Mouse (Mus musculus): ENCODE measurements at regions not wholly inside any gene's neighbourhood (a gene's known extent, or its start where the extent isn't known, plus 50 kb on each side); places are given as distances from the start of the nearest gene placed in this dataset.

GRCm38 (mm10) chr8:126659691-126660657 is 66.2 kb upstream of the Irf2bp2 start:
- no peak for DNase-seq (ENCODE audit: low spot score in 2 of 2)

GRCm38 (mm10) chr8:126657546-126657945 is 63.8 kb upstream of the Irf2bp2 start:
- DNase-seq (ENCODE audit: low spot score in 2 of 2), result no peak

GRCm38 (mm10) chr8:126656554-126657260 is 62.9 kb upstream of the Irf2bp2 start:
- no peak for DNase-seq (ENCODE audit: low spot score in 2 of 2)

GRCm38 (mm10) chr8:126655565-126655964 is 61.8 kb upstream of the Irf2bp2 start:
- DNase-seq (ENCODE audit: low spot score in 2 of 2), result no peak

GRCm38 (mm10) chr8:126654353-126654752 is 60.6 kb upstream of the Irf2bp2 start:
- DNase-seq (ENCODE audit: low spot score in 2 of 2), result no peak

GRCm38 (mm10) chr8:126652151-126652550 is 58.4 kb upstream of the Irf2bp2 start:
- no peak for DNase-seq (ENCODE audit: low spot score in 2 of 2)

GRCm38 (mm10) chr8:126650945-126651344 is 57.2 kb upstream of the Irf2bp2 start:
- DNase-seq (ENCODE audit: low spot score in 2 of 2), result no peak

- DNase-seq (ENCODE audit: low spot score in 2 of 2), result no peak
Measured at GRCm38 (mm10) chr8:126649305-126649704, 55.5 kb upstream of the Irf2bp2 start.

GRCm38 (mm10) chr8:126647350-126647749 is 53.6 kb upstream of the Irf2bp2 start:
- DNase-seq (ENCODE audit: low spot score in 2 of 2), result no peak

- DNase-seq (ENCODE audit: low spot score in 2 of 2), result no peak
Measured at GRCm38 (mm10) chr8:126646604-126647311, 53.0 kb upstream of the Irf2bp2 start.

GRCm38 (mm10) chr8:126644179-126644578 is 50.4 kb upstream of the Irf2bp2 start:
- no peak for DNase-seq (ENCODE audit: low spot score in 2 of 2)
